Mouse (Mus musculus): ENCODE measurements around the gene Ccnl1. TPM values are rescaled to one million over a fixed set of nuclear protein-coding genes. Genes with fewer than 3 reads are reported as not detected.

The Ccnl1 gene
- polyA plus RNA-seq (2015; fragmentation: Nextera tagmentation; extraction: Ambion mirVana): 118 and 120 TPM in 2 replicates

- Histone ChIP-seq H3K9me3 (no peaks in the 10 kb centered on the region), H3K9ac (peak within 1 kb of the TSS; percentile 99), H3K27me3 (no peaks in the 10 kb centered on the region), H3K4me3 (peak within 1 kb of the TSS; percentile 98), H3K36me3 (peaks cover 17% of the 10 kb centered on the region), H3K4me1 (peaks cover 36% of the 10 kb centered on the region), H3K4me2 (replicated peaks) (peak within 1 kb of the TSS; percentile 90), H3K27ac (peak within 1 kb of the TSS; percentile 100)
- under 1% methylated on average over 70 of the region's 70 CpGs for WGBS
- peak; percentile 95 for ATAC-seq (ENCODE audit: low FRiP score, low read depth)
Measured at GRCm38 (mm10) chr3:65958102-65958839, at the start of gene Ccnl1. Gene Ccnl1 (minus strand): TSS chr3:65958249.

- Histone ChIP-seq H3K9me3 (no peaks in the 10 kb centered on the region), H3K36me3 (no peaks in the 10 kb centered on the region), H3K27me3 (no peaks in the 10 kb centered on the region), H3K4me2 (replicated peaks) (no peak overlapping the region), H3K27ac (no peak overlapping the region), H3K4me3 (no peak overlapping the region), H3K4me1 (0 out of 2 replicates have a peak, but pooled peaks cover 3% of the 10 kb centered on the region), H3K9ac (no peak overlapping the region)
- 84% methylated on average over 4 of the region's 4 CpGs for WGBS
- no peak for ATAC-seq (ENCODE audit: low FRiP score, low read depth)
Measured at GRCm38 (mm10) chr3:66004989-66005388, 46.9 kb upstream of the Ccnl1 start.

GRCm38 (mm10) chr3:66004220-66004951 lies 46.3 kb upstream of the Ccnl1 start:
- no peak overlapping the region for H3K27ac ChIP-seq
- no peaks in the 10 kb centered on the region for H3K36me3 ChIP-seq
- no peak overlapping the region for H3K4me3 ChIP-seq
- H3K27me3 ChIP-seq: no peaks in the 10 kb centered on the region
- H3K4me2 ChIP-seq (replicated peaks): no peak overlapping the region
- H3K9ac ChIP-seq: no peak overlapping the region
- 0 out of 2 replicates have a peak, but pooled peaks cover 3% of the 10 kb centered on the region for H3K4me1 ChIP-seq
- no peaks in the 10 kb centered on the region for H3K9me3 ChIP-seq
- WGBS: 73% methylated on average over 7 of the region's 7 CpGs
- ATAC-seq (ENCODE audit: low FRiP score, low read depth): no peak

GRCm38 (mm10) chr3:66000400-66000799 lies 42.4 kb upstream of the Ccnl1 start:
- WGBS: 91% methylated on average over 2 of the region's 2 CpGs
- no peak overlapping the region for H3K4me3 ChIP-seq
- no peaks in the 10 kb centered on the region for H3K36me3 ChIP-seq
- no peak overlapping the region for H3K4me2 ChIP-seq (replicated peaks)
- no peaks in the 10 kb centered on the region for H3K9me3 ChIP-seq
- no peak for ATAC-seq (ENCODE audit: low FRiP score, low read depth)
- no peaks in the 10 kb centered on the region for H3K27me3 ChIP-seq
- H3K4me1 ChIP-seq: no peaks in the 10 kb centered on the region
- no peak overlapping the region for H3K9ac ChIP-seq
- H3K27ac ChIP-seq: no peak overlapping the region

GRCm38 (mm10) chr3:65997360-65998008 lies 39.4 kb upstream of the Ccnl1 start:
- ATAC-seq (ENCODE audit: low FRiP score, low read depth): no peak
- 64% methylated on average over 7 of the region's 7 CpGs for WGBS

GRCm38 (mm10) chr3:65992395-65993340 lies 34.6 kb upstream of the Ccnl1 start:
- Histone ChIP-seq H3K27me3 (no peaks in the 10 kb centered on the region), H3K36me3 (no peaks in the 10 kb centered on the region), H3K4me2 (replicated peaks) (no peak overlapping the region), H3K9ac (no peak overlapping the region), H3K27ac (no peak overlapping the region), H3K4me1 (no peaks in the 10 kb centered on the region), H3K9me3 (no peaks in the 10 kb centered on the region), H3K4me3 (no peak overlapping the region)
- 76% methylated on average over 11 of the region's 11 CpGs for WGBS
- no peak for ATAC-seq (ENCODE audit: low FRiP score, low read depth)

More at GRCm38 (mm10) chr3:65997360-65998008, 39.4 kb upstream of the Ccnl1 start:
- no peak overlapping the region for H3K4me3 ChIP-seq
- no peak overlapping the region for H3K27ac ChIP-seq
- no peak overlapping the region for H3K4me2 ChIP-seq (replicated peaks)
- no peak overlapping the region for H3K9ac ChIP-seq
- no peaks in the 10 kb centered on the region for H3K4me1 ChIP-seq
- no peaks in the 10 kb centered on the region for H3K36me3 ChIP-seq
- H3K27me3 ChIP-seq: no peaks in the 10 kb centered on the region
- no peaks in the 10 kb centered on the region for H3K9me3 ChIP-seq

- H3K9me3 ChIP-seq: peaks cover 3% of the 10 kb centered on the region; the same call in 1 of the 2 replicates
- H3K4me2 ChIP-seq (replicated peaks): no peak overlapping the region
- H3K27ac ChIP-seq: no peak overlapping the region
- 0 out of 2 replicates have a peak, but pooled peaks have one; percentile 24 for ATAC-seq (ENCODE audit: low FRiP score, low read depth)
- no peaks in the 10 kb centered on the region for H3K36me3 ChIP-seq
- WGBS: 20% methylated on average over 3 of the region's 3 CpGs
- H3K27me3 ChIP-seq: no peaks in the 10 kb centered on the region
- no peaks in the 10 kb centered on the region for H3K4me1 ChIP-seq
- no peak overlapping the region for H3K4me3 ChIP-seq
- no peak overlapping the region for H3K9ac ChIP-seq
Measured at GRCm38 (mm10) chr3:65990957-65991646, 33.1 kb upstream of the Ccnl1 start.

GRCm38 (mm10) chr3:65990524-65990923 lies 32.5 kb upstream of the Ccnl1 start:
- Histone ChIP-seq H3K4me3 (no peak overlapping the region), H3K4me1 (no peaks in the 10 kb centered on the region), H3K27me3 (no peaks in the 10 kb centered on the region), H3K9ac (no peak overlapping the region), H3K36me3 (no peaks in the 10 kb centered on the region), H3K4me2 (replicated peaks) (no peak overlapping the region), H3K9me3 (peaks cover 4% of the 10 kb centered on the region; the same call in 1 of the 2 replicates), H3K27ac (no peak overlapping the region)
- 82% methylated on average over 4 of the region's 4 CpGs for WGBS
- ATAC-seq (ENCODE audit: low FRiP score, low read depth): no peak

GRCm38 (mm10) chr3:65988711-65989495 lies 30.9 kb upstream of the Ccnl1 start:
- Histone ChIP-seq H3K9ac (no peak overlapping the region), H3K27me3 (no peaks in the 10 kb centered on the region), H3K4me3 (no peak overlapping the region), H3K4me2 (replicated peaks) (no peak overlapping the region), H3K27ac (no peak overlapping the region), H3K4me1 (no peaks in the 10 kb centered on the region), H3K9me3 (peaks cover 4% of the 10 kb centered on the region; the same call in 1 of the 2 replicates), H3K36me3 (no peaks in the 10 kb centered on the region)
- ATAC-seq (ENCODE audit: low FRiP score, low read depth): no peak
- WGBS: 81% methylated on average over 8 of the region's 8 CpGs

GRCm38 (mm10) chr3:65976296-65976695 lies 18.2 kb upstream of the Ccnl1 start:
- Histone ChIP-seq H3K4me3 (no peak overlapping the region), H3K4me2 (replicated peaks) (no peak overlapping the region), H3K4me1 (peaks cover 12% of the 10 kb centered on the region; the same call in 1 of the 2 replicates), H3K27ac (no peak overlapping the region), H3K9me3 (no peaks in the 10 kb centered on the region), H3K36me3 (no peaks in the 10 kb centered on the region), H3K27me3 (no peaks in the 10 kb centered on the region), H3K9ac (no peak overlapping the region)
- ATAC-seq (ENCODE audit: low FRiP score, low read depth): no peak
- WGBS: 73% methylated on average over 3 of the region's 3 CpGs

Measured in limb, embryonic 13.5 days (tissue).